Mouse (Mus musculus) liver, postnatal 0 days (tissue): ENCODE results near the gene Rel. TPM values are rescaled to one million over a fixed set of nuclear protein-coding genes. Genes with fewer than 3 reads are reported as not detected.
A peak's percentile ranks its signal among the peaks of the same experiment; 100 is the strongest.

Source experiments
- ATAC-seq: fragments of 200-750 bp; cut with Nextera tagmentation; 2 replicates; pipeline ENCODE4 v1.8.0; 2017; ENCODE audit warnings: mild to moderate bottlenecking, moderate library complexity
- DNase-seq: peaks from one replicate; pipeline ENCODE4 v3.0.0-alpha.2; 2016
- H3K27ac ChIP-seq: fragments of 300-500 bp; sonication (generic); 2 replicates; pipeline ENCODE4 v1.5.1; 2014; ENCODE audit warnings: antibody characterized with exemption, moderate library complexity, mild to moderate bottlenecking, low read depth
- H3K27me3 ChIP-seq: fragments of 300-500 bp; sonication (generic); 2 replicates; pipeline ENCODE4 v1.6.1; 2014; ENCODE audit warnings: low read length, control low read depth, mixed read lengths; ENCODE audit not compliant: insufficient read depth
- H3K36me3 ChIP-seq: fragments of 300-500 bp; sonication (generic); replicated peaks from 2 replicates; pipeline ENCODE4 v1.6.1; 2014; ENCODE audit warnings: mild to moderate bottlenecking, control low read depth, low read length, moderate library complexity, mixed read lengths; ENCODE audit not compliant: insufficient read depth
- H3K4me1 ChIP-seq: fragments of 300-500 bp; sonication (generic); 2 replicates; pipeline ENCODE4 v1.6.1; 2014; ENCODE audit warnings: antibody characterized with exemption, mild to moderate bottlenecking, control low read depth; ENCODE audit not compliant: insufficient read depth
- H3K4me2 ChIP-seq: fragments of 300-500 bp; sonication (generic); 2 replicates; pipeline ENCODE4 v1.6.1; 2014; ENCODE audit warnings: low read depth, mild to moderate bottlenecking, low read length, moderate library complexity, mixed read lengths
- H3K4me3 ChIP-seq: fragments of 300-500 bp; sonication (generic); 2 replicates; pipeline ENCODE4 v1.5.1; 2014; ENCODE audit warnings: low read depth, low read length
- H3K9ac ChIP-seq: fragments of 300-500 bp; sonication (generic); replicated peaks from 2 replicates; pipeline ENCODE4 v1.6.1; 2014; ENCODE audit warnings: mild to moderate bottlenecking, moderate library complexity
- H3K9me3 ChIP-seq: fragments of 300-500 bp; sonication (generic); 2 replicates; pipeline ENCODE4 v1.6.1; 2016; ENCODE audit warnings: mild to moderate bottlenecking, control low read depth, low read length, mixed read lengths
- CTCF ChIP-seq: sonication (generic); IDR thresholded peaks from 2 replicates; pipeline ENCODE4 v1.5.1; 2016; ENCODE audit warnings: antibody characterized with exemption, low read depth
- EP300 ChIP-seq: IDR thresholded peaks from 2 replicates; pipeline ENCODE4 v1.6.1; 2016; ENCODE audit warnings: antibody characterized with exemption, low read depth, mild to moderate bottlenecking
- WGBS: fragments of 180-500 bp; shearing (Covaris S2); extraction: QIAGEN DNeasy Blood & Tissue Kit; methylation state at CpG from one replicate; pipeline ENCODE4 v1.1.7; 2014; ENCODE audit not compliant: insufficient replicate concordance; 5-methylcytosine and 5-hydroxymethylcytosine counted together
- polyA plus RNA-seq: library from polyadenylated mRNA; unstranded; fragments of >200 nt; fragmentation: Nextera tagmentation; extraction: Ambion mirVana; gene quantifications from 2 replicates; pipeline ENCODE4 v1.2.1, GENCODE M21; 2015

Rel gene
- polyA plus RNA-seq, 1 experiment from 2014 or later: 0.89 TPM

DNA sequence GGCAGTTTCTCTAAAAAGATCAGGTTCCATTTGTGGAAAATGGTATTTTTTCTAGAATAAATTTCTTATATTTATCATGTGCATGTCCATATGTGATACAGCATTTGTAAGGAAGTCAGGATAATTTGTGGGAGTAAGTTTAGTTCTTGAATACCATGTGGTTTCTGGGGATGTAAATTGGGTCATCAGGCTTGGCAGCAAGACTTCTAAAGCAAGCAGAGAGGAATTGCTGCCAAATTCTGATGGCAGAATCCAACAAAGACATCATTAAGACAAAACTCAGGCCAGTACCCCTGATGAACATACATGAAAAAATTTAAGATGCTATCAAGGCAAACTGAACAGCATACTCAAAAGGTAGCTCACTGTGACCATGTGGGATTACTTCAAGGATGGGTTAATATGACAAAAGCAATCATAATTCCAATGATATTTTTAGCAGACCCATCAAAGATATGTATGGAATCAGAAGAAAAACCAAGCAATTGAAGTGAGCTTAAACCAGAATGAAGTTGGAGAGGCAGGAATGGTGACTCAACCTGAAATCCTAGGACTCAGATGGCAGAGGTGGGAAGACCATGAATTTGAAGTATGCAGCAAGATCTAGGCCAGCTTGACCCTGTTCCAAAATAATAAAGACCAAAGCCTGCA, 34.8 kb downstream of the Rel start:
- Histone ChIP-seq H3K27me3 (no peaks in the 10 kb centered on the region), H3K4me1 (no peaks in the 10 kb centered on the region), H3K4me3 (no peak overlapping the region), H3K36me3 (peaks cover 25% of the 10 kb centered on the region), H3K9ac (no peak overlapping the region), H3K4me2 (no peak overlapping the region), H3K27ac (no peak overlapping the region), H3K9me3 (no peaks in the 10 kb centered on the region)
- ATAC-seq (no peak), DNase-seq (no peak)
- TF ChIP-seq CTCF (no peak), EP300 (no peak)

DNA sequence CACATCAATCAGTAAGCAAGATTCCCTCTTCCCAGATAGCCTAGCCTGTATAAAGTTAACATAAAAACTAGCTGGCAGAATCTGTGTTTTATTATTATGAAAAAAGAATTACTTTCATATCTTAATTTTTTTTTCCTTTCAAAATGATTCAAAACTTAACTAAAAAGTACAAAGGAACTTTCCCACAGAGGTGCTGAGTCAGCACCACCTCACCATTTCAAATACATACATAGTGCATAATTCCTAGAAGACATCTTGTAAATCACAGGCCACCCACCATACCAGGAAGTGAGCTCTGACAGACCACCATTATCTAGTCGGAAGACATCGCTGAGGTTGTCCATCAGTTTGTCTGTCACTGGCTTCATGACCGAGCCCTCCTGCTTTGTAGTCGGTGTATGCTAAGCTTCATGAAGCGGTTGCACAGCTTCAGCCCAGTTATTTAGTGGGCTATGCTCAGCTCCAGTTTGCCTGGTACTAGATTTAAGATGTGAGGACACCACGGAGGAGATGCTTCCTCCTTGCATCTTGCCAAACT, 36.0 kb downstream of the Rel start:
- Histone ChIP-seq H3K4me1 (no peaks in the 10 kb centered on the region), H3K36me3 (peaks cover 19% of the 10 kb centered on the region), H3K9ac (no peak overlapping the region), H3K27ac (no peak overlapping the region), H3K27me3 (no peaks in the 10 kb centered on the region), H3K4me3 (no peak overlapping the region), H3K4me2 (no peak overlapping the region), H3K9me3 (no peaks in the 10 kb centered on the region)
- no peak for DNase-seq
- ATAC-seq: no peak
- 82% methylated on average over 6 of the region's 6 CpGs for WGBS
- TF ChIP-seq EP300 (no peak), CTCF (no peak)

GRCm38 (mm10) chr11:23732840-23733239, 37.9 kb downstream of the Rel start:
- no peak for TF ChIP-seq EP300
- TF ChIP-seq CTCF: no peak
- Histone ChIP-seq H3K9me3 (no peaks in the 10 kb centered on the region), H3K9ac (no peak overlapping the region), H3K4me2 (no peak overlapping the region), H3K36me3 (peaks cover 12% of the 10 kb centered on the region), H3K4me3 (no peak overlapping the region), H3K4me1 (no peaks in the 10 kb centered on the region), H3K27me3 (no peaks in the 10 kb centered on the region), H3K27ac (no peak overlapping the region)
- no peak for DNase-seq
- WGBS: 50% methylated on average over 1 of the region's 1 CpGs
- no peak for ATAC-seq

GRCm38 (mm10) chr11:23730120-23730519, 40.6 kb downstream of the Rel start:
- Histone ChIP-seq H3K27ac (no peak overlapping the region), H3K4me3 (no peak overlapping the region), H3K9ac (no peak overlapping the region), H3K4me2 (no peak overlapping the region), H3K27me3 (no peaks in the 10 kb centered on the region), H3K36me3 (peaks cover 23% of the 10 kb centered on the region), H3K4me1 (no peaks in the 10 kb centered on the region), H3K9me3 (no peaks in the 10 kb centered on the region)
- WGBS: 55% methylated on average over 4 of the region's 4 CpGs
- DNase-seq (no peak), ATAC-seq (peak; percentile 43; the same call in 1 of the 2 replicates)
- TF ChIP-seq EP300: no peak
- TF ChIP-seq CTCF: no peak

DNA sequence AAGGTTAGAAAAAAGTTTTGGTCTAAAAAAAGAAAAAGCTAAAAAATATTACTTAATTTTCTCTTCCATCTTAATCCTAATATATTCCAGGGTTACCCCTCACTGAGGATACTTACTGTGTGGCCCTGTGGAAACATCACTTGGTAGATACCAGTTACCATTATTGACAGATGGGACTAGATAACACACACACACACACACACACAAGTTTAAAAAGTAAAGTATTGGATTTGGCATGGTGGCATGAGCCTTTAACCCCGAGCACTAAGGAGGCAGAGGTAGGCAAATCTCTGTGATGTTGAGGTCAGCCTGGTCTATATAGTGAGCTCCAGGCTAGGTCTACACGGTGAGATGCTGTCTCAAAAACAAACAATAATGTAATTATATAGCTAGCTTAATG, 42.6 kb downstream of the Rel start:
- Histone ChIP-seq H3K36me3 (peaks cover 26% of the 10 kb centered on the region), H3K27ac (no peak overlapping the region), H3K9ac (no peak overlapping the region), H3K4me3 (no peak overlapping the region), H3K9me3 (no peaks in the 10 kb centered on the region), H3K4me2 (no peak overlapping the region), H3K27me3 (no peaks in the 10 kb centered on the region), H3K4me1 (no peaks in the 10 kb centered on the region)
- TF ChIP-seq EP300: no peak
- TF ChIP-seq CTCF: no peak
- DNase-seq (no peak), ATAC-seq (no peak)
- WGBS: 88% methylated on average over 2 of the region's 2 CpGs

DNA sequence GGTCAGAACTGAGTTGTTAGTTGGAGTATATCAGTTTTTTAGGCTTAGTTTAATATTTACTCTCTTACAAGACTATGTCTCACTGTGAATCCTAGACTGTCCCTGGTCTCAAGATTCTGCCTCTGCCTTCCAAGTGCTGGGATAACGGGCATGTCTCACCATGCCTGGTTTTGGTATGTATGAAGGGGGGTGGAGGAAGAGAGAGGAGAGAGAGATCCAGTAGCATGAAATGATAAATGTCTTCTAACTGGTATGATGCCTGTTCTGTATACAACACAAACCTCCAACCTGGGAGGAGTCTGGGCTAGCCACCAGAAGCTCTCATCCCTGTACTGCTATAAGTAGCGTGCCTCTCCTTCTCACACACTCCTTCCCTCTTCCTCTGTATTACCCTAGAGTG, 44.3 kb downstream of the Rel start:
- ATAC-seq: no peak
- TF ChIP-seq CTCF (no peak), EP300 (no peak)
- no peak for DNase-seq

More for the DNA sequence above, 44.3 kb downstream of the Rel start:
- Histone ChIP-seq H3K27ac (no peak overlapping the region), H3K9me3 (no peaks in the 10 kb centered on the region), H3K4me1 (no peaks in the 10 kb centered on the region), H3K4me3 (no peak overlapping the region), H3K9ac (no peak overlapping the region), H3K27me3 (no peaks in the 10 kb centered on the region), H3K36me3 (peaks cover 24% of the 10 kb centered on the region), H3K4me2 (no peak overlapping the region)
- WGBS: 77% methylated on average over 2 of the region's 2 CpGs
